Mouse (Mus musculus) hindbrain, postnatal 0 days (tissue): Measurements from ENCODE around the gene Tgif2. TPM values are rescaled to one million over a fixed set of nuclear protein-coding genes. Genes with fewer than 3 reads are reported as not detected.
"Not testable (repeated sequence)": the region's sequence is repeated elsewhere in the genome, so short reads cannot be mapped to it uniquely, and the experiment has no call there.

Experiments used
- ATAC-seq: fragments of 200-750 bp; cut with Nextera tagmentation; 2 replicates; pipeline ENCODE4 v1.8.0; 2017; ENCODE audit warnings: mild to moderate bottlenecking, moderate TSS enrichment, moderate library complexity
- DNase-seq: peaks from one replicate; pipeline ENCODE4 v3.0.0-alpha.2; 2015; ENCODE audit warnings: low spot score
- H3K27ac ChIP-seq: fragments of 300-500 bp; sonication (generic); 2 replicates; pipeline ENCODE4 v1.5.1; 2014; ENCODE audit warnings: mild to moderate bottlenecking
- H3K27me3 ChIP-seq: fragments of 300-500 bp; sonication (generic); 2 replicates; pipeline ENCODE4 v1.6.1; 2014; ENCODE audit warnings: low read length, mixed read lengths; ENCODE audit not compliant: insufficient read depth
- H3K36me3 ChIP-seq: fragments of 300-500 bp; sonication (generic); 2 replicates; pipeline ENCODE4 v1.6.1; 2014; ENCODE audit warnings: low read length, mixed read lengths; ENCODE audit not compliant: insufficient read depth
- H3K4me1 ChIP-seq: fragments of 300-500 bp; sonication (generic); 2 replicates; pipeline ENCODE4 v1.6.1; 2014; ENCODE audit warnings: antibody characterized with exemption, low read length, mixed read lengths; ENCODE audit not compliant: insufficient read depth
- H3K4me2 ChIP-seq: fragments of 300-500 bp; sonication (generic); 2 replicates; pipeline ENCODE4 v1.6.1; 2014; ENCODE audit warnings: low read depth, mild to moderate bottlenecking, low read length, moderate library complexity, mixed read lengths
- H3K4me3 ChIP-seq: fragments of 300-500 bp; sonication (generic); 2 replicates; pipeline ENCODE4 v1.5.1; 2014; ENCODE audit warnings: low read length
- H3K9ac ChIP-seq: fragments of 300-500 bp; sonication (generic); replicated peaks from 2 replicates; pipeline ENCODE4 v1.6.1; 2014; ENCODE audit warnings: mild to moderate bottlenecking, low read length, moderate library complexity, mixed read lengths
- H3K9me3 ChIP-seq: fragments of 300-500 bp; sonication (generic); 2 replicates; pipeline ENCODE4 v1.6.1; 2016; ENCODE audit warnings: low read length, mixed read lengths
- CTCF ChIP-seq: IDR thresholded peaks from 2 replicates; pipeline ENCODE4 v1.5.1; 2016; ENCODE audit warnings: antibody characterized with exemption, control low read depth, low read depth
- WGBS: fragments of 180-500 bp; shearing (Covaris S2); extraction: QIAGEN DNeasy Blood & Tissue Kit; methylation state at CpG from one replicate; pipeline ENCODE4 v1.1.7; 2014; 5-methylcytosine and 5-hydroxymethylcytosine counted together
- polyA plus RNA-seq: library from polyadenylated mRNA; unstranded; fragments of >200 nt; fragmentation: Nextera tagmentation; extraction: Ambion mirVana; gene quantifications from 2 replicates; pipeline ENCODE4 v1.2.1, GENCODE M21; 2015
- total RNA-seq: library from RNA; depleted of rRNA; stranded (reverse); fragments of >200 nt; gene quantifications from 2 replicates; pipeline ENCODE4 v1.2.3, GENCODE M21; 2014

The Tgif2 gene
- total and polyA plus RNA-seq, 2 experiments from 2014 or later = 14.4 to 18.2 TPM

DNA sequence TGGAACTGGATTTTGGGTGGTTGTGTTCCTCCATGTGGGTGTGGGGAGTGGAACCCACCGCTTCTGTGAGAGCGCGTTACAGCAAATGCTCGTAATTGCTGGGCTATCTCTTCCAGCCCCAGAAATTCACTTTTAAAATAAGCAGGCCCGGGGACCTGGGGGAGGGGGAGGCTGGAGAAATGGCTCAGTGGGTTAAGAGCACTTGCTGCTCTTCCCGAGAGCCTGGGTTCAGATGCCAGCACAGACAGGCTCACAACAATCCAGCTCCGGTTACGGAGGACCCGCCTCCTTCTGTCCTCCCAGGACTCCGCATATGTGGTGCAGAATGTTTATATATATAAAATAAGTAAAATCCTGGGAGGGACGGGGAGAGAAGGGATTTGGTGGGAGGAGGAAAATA is 2.9 kb downstream of the Tgif2 start:
- Histone ChIP-seq H3K36me3 (no peaks in the 10 kb centered on the region), H3K9ac (peak overlapping the region; percentile 19; the same call in 1 of the 2 replicates), H3K4me1 (peaks cover 19% of the 10 kb centered on the region; the same call in 1 of the 2 replicates), H3K27ac (no peak overlapping the region), H3K4me2 (peak overlapping the region; percentile 77), H3K4me3 (no peak overlapping the region), H3K27me3 (no peaks in the 10 kb centered on the region), H3K9me3 (no peaks in the 10 kb centered on the region)
- TF ChIP-seq CTCF = no peak
- ATAC-seq = no peak
- 31% methylated on average over 11 of the region's 11 CpGs for WGBS
- no peak for DNase-seq

DNA sequence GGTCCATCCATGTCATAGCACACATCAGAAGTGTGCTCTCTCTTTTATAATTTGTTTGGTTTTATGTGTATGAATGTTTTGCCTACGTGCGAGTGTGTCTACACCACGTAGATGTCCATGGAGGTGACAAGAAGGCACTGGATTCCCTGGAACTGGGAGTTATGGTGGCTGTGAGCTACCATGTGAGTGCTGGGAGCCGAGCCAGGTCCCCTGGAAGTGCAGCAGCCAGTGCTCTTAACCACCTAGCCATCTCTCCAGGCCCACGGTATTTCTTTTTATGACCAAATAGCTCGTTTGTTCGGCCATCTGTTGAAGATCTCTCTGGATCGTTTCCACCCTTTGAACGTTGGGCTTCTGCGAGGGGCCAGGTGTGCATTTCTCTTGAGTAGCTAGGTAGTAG is 3.5 kb downstream of the Tgif2 start:
- DNase-seq = no peak
- H3K4me1 ChIP-seq = peaks cover 19% of the 10 kb centered on the region; the same call in 1 of the 2 replicates
- H3K4me3 ChIP-seq = no peak overlapping the region
- H3K9ac ChIP-seq = no peak overlapping the region
- H3K36me3 ChIP-seq = no peaks in the 10 kb centered on the region
- H3K9me3 ChIP-seq = no peaks in the 10 kb centered on the region
- ATAC-seq = no peak
- 63% methylated on average over 10 of the region's 10 CpGs for WGBS
- TF ChIP-seq CTCF = no peak
- H3K27me3 ChIP-seq = no peaks in the 10 kb centered on the region
- no peak overlapping the region for H3K4me2 ChIP-seq
- H3K27ac ChIP-seq = no peak overlapping the region

DNA sequence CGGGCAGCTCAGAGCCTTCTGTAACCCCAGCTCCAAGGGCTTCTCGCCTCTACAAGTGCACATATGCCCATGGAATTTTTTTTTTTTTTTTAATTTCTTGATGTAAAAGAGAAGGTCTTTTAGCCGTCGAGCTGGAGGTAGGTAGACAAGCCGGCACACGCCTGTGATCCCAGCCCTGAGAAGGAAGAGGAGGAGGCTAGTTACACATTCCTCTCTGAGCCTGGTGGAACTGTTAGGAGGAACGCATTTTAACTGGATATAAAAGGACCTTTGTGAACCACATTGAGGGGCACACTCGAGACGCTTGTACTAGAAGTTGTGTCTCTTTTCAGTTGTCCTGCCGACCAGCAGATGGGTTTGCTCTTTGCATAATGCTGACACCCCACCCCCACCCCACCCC is 4.9 kb downstream of the Tgif2 start:
- ATAC-seq = no peak; the same call in 1 of the 2 replicates
- Histone ChIP-seq H3K9ac (no peak overlapping the region), H3K4me1 (peaks cover 18% of the 10 kb centered on the region; the same call in 1 of the 2 replicates), H3K4me2 (no peak overlapping the region), H3K27me3 (no peaks in the 10 kb centered on the region), H3K27ac (no peak overlapping the region), H3K4me3 (no peak overlapping the region), H3K36me3 (no peaks in the 10 kb centered on the region), H3K9me3 (no peaks in the 10 kb centered on the region)
- TF ChIP-seq CTCF = no peak
- WGBS = 33% methylated on average over 10 of the region's 10 CpGs
- DNase-seq = peak; percentile 21

DNA sequence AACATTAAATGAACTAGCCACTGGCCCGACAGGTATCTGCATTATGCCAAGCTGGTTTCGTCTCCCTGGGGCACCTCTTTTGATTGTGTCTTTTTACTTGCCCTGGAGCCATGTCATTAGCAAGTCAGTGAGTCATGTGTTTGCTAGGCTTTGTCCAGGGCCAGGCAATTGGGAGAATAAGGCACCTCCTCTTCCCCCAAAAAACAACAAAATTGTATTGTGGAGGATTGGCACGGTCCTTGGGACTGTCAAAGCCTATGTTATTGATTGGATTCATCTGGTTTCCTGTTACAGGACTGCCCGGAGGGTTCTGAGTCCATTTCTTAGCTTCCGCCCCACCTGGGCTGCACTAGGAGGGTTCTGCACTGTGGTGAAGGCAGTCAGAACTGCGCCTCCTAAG is 7.8 kb downstream of the Tgif2 start:
- Histone ChIP-seq H3K27ac (no peak overlapping the region), H3K9me3 (no peaks in the 10 kb centered on the region), H3K4me1 (peaks cover 9% of the 10 kb centered on the region; the same call in 1 of the 2 replicates), H3K9ac (no peak overlapping the region), H3K4me2 (no peak overlapping the region), H3K4me3 (no peak overlapping the region), H3K27me3 (no peaks in the 10 kb centered on the region), H3K36me3 (no peaks in the 10 kb centered on the region)
- no peak for TF ChIP-seq CTCF
- no peak for ATAC-seq
- no peak for DNase-seq
- WGBS = 58% methylated on average over 6 of the region's 6 CpGs

DNA sequence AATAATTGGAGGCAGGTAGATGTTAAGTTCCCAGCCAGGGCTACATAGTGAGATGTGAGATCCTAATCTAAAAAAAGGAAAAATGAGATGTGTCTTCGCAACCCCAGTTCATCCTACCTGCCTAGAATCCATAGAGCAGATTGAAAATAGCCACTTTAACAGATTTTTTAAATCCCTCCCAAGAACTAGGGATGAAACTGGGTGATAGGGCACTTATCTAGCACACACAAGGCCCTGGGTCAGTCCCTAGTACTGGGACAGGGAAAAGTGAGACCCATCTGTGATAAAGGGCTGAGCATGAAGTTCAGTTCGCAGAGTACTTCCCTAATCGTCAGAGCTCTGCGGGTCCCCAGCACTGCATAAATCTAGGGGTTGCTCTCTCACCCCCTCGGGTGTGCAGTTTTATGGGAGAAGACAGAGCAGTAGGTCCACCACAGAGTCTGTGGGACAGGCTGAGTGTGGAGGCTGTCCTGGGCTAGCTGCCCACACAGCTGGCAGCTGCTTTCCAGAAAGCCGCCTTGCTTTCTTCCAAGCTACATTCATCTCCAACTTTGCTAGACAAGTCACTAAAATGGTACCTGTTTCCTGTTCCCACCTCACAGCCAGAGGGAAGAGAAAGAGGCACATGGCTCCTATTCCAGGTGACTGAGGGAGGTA is 8.8 kb downstream of the Tgif2 start:
- ATAC-seq (no peak), DNase-seq (no peak)
- no peaks in the 10 kb centered on the region for H3K9me3 ChIP-seq
- no peaks in the 10 kb centered on the region for H3K27me3 ChIP-seq
- H3K9ac ChIP-seq = no peak overlapping the region
- H3K4me3 ChIP-seq = no peak overlapping the region
- no peak overlapping the region for H3K4me2 ChIP-seq
- TF ChIP-seq CTCF = no peak
- 0 out of 2 replicates have a peak, but pooled peaks cover 9% of the 10 kb centered on the region for H3K4me1 ChIP-seq
- H3K27ac ChIP-seq = no peak overlapping the region
- 78% methylated on average over 6 of the region's 6 CpGs for WGBS
- H3K36me3 ChIP-seq = no peaks in the 10 kb centered on the region

DNA sequence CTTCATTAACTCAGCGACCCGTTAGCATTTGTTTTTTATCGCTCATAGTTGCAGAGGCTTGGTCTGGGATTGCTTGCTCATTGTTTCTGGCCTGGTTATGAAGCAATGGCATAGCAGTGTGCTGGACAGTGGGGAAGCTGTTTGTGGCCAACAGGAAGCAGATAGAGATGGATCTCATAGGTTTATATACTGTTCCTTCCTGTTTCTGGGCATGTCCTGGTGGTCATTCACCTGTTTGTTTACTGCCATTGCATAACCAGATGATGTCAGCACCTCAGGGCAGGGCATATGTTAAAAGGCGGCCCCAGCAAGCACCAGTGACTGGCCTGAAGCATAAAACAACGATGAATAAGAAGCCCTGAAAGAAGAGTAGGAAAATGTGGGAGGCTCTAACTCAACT is 10.7 kb downstream of the Tgif2 start:
- Histone ChIP-seq H3K27me3 (no peaks in the 10 kb centered on the region), H3K4me3 (no peak overlapping the region), H3K9me3 (no peaks in the 10 kb centered on the region), H3K4me2 (no peak overlapping the region), H3K36me3 (no peaks in the 10 kb centered on the region), H3K27ac (no peak overlapping the region), H3K9ac (no peak overlapping the region), H3K4me1 (0 out of 2 replicates have a peak, but pooled peaks cover 3% of the 10 kb centered on the region)
- 87% methylated on average over 5 of the region's 5 CpGs for WGBS
- DNase-seq (no peak), ATAC-seq (no peak)
- TF ChIP-seq CTCF = no peak

DNA sequence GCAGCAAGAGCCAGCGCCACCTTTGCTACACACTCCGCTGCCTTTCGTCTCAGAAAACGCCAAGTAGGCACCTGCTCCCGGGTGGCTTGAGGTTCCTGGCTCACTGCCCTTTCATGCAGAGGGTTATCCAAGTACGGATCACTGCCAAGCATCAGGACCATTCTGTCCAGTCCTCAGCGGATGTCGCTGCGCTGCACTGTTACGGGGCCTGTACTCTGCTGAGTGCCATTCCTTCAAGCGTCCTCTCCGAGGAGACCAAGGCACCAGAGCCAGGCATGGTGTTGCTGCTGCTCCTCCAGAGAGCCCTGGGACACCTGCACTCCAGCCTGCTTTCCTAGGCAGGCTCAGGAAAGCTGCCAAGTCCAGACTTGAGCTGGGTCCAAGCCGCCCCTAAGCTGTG is 13.8 kb downstream of the Tgif2 start:
- not testable (repeated sequence) for H3K4me1 ChIP-seq, H3K27me3 ChIP-seq, H3K4me2 ChIP-seq, H3K36me3 ChIP-seq, DNase-seq, H3K27ac ChIP-seq, H3K4me3 ChIP-seq, H3K9ac ChIP-seq, H3K9me3 ChIP-seq
- WGBS = 53% methylated on average over 8 of the region's 13 CpGs
- peak; percentile 70 for ATAC-seq
